Mouse (Mus musculus): ENCODE results near the gene Zfp511.

GRCm38 (mm10) chr7:140031771-140032170, 4.4 kb upstream of the Zfp511 start:
- TF ChIP-seq GATA1 (IDR thresholded peaks at IDR 0.05; ENCODE audit: low read length) (no peak), TAL1 (IDR thresholded peaks at IDR 0.05; ENCODE audit: low read length) (no peak)

All from erythroblast, embryonic 14.5 days (primary cell).